29 mouse cellular contexts compared by ENCODE assay signal in the genomic region with DNA sequence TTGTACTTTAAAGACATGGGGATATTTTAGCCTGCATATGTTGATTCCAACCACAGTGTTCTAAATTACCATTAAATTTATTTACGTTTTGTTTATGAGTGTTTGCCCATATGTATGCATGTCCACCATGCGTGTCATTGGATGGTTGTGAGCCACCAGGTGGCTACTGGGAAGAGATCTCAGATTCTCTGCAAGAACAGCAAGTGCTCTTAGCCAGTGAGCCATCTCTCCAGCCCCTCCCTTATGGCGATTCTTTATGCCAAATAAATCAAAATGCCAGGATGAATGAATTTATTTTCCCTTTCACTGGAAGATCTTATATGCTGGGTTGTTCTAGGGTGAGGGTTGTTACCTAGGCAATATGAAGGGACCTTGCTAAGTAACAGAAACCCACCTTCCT. TPM values are rescaled to one million over a fixed set of nuclear protein-coding genes. Genes with fewer than 3 reads are reported as not detected.
DNase-seq lines count a peak whose midpoint lies in the region; ATAC-seq and TF ChIP-seq lines count a peak whose summit lies in the region.
"Had no signal": no experiment of that assay in that cellular context is flagged by ENCODE, and none has a peak within 500 bp of the region (broad histone marks: within the 10 kb centered on the region; RNA-seq: fewer than 3 reads in every experiment).

No protein-coding gene starts in this region.

- no peak for TF ChIP-seq CTCF in olfactory bulb, adult 2 months (IDR thresholded peaks at IDR 0.05; ENCODE audit: insufficient read depth, low read depth, low read length)

- no peaks in the 10 kb centered on the region for H3K4me1 ChIP-seq in forebrain, embryonic 15.5 days
- no peaks in the 10 kb centered on the region for H3K4me1 ChIP-seq in forebrain, embryonic 12.5 days
- H3K4me1 ChIP-seq in hindbrain, embryonic 15.5 days (replicated peaks) = no peaks in the 10 kb centered on the region
- H3K4me1 ChIP-seq in hindbrain, embryonic 10.5 days (replicated peaks) = no peaks in the 10 kb centered on the region
- peaks cover 3% of the 10 kb centered on the region; the same call in 1 of the 2 replicates for H3K4me1 ChIP-seq in neural tube, embryonic 15.5 days
- peaks cover 6% of the 10 kb centered on the region for H3K4me1 ChIP-seq in olfactory bulb, adult 2 months (ENCODE audit: control insufficient read depth, insufficient read depth, low read length)
- H3K4me1 ChIP-seq: embryonic facial prominence, embryonic 10.5 days; limb, embryonic 10.5 days; liver, embryonic 15.5 days; lung, embryonic 15.5 days had no signal

- peak overlapping the region; percentile 17 for H3K4me3 ChIP-seq in forebrain, embryonic 15.5 days
- H3K4me3 ChIP-seq in forebrain, embryonic 12.5 days (replicated peaks) = no peak overlapping the region
- 0 out of 2 replicates have a peak overlapping the region, but pooled peaks have one; percentile 13 for H3K4me3 ChIP-seq in hindbrain, embryonic 15.5 days
- H3K4me3 ChIP-seq in hindbrain, embryonic 10.5 days = no peak overlapping the region
- H3K4me3 ChIP-seq in neural tube, embryonic 15.5 days (replicated peaks) = no peak overlapping the region
- H3K4me3 ChIP-seq in olfactory bulb, adult 2 months (ENCODE audit: insufficient read depth, low read depth, low read length) = no peak overlapping the region
- H3K4me3 ChIP-seq: embryonic facial prominence, embryonic 10.5 days; heart, adult 2 months; heart, embryonic 13.5 days; limb, embryonic 10.5 days; liver, embryonic 15.5 days; lung, embryonic 15.5 days; megakaryocyte, embryonic 14.5 days had no signal

- DNase-seq in hindbrain, embryonic 10.5 days (ENCODE audit: low spot score) = no peak
- DNase-seq in neural tube, embryonic 10.5 days (ENCODE audit: extremely low spot score, low spot score) = no peak
- no peak for DNase-seq in adipocyte (ENCODE audit: low spot score)
- DNase-seq: adrenal gland, adult 8-10 months; B cell, adult 2 months; gastrocnemius, postnatal 25 days; heart, adult 2 months; heart, postnatal 14 days; kidney, adult 18-20 months; kidney, postnatal 4 days; liver; lung, postnatal 36 days; right cerebral cortex, postnatal 4 days; thymus, postnatal 14 days had no signal

- no peak for TF ChIP-seq POLR2A in olfactory bulb, adult 2 months (IDR thresholded peaks at IDR 0.05; ENCODE audit: insufficient read depth, low read depth, low read length)

- H3K4me2 ChIP-seq in forebrain, embryonic 15.5 days (replicated peaks) = peak overlapping the region; percentile 29
- no peak overlapping the region for H3K4me2 ChIP-seq in forebrain, embryonic 12.5 days
- peak overlapping the region; percentile 25 for H3K4me2 ChIP-seq in hindbrain, embryonic 15.5 days
- peak overlapping the region; percentile 0; the same call in 1 of the 2 replicates for H3K4me2 ChIP-seq in neural tube, embryonic 15.5 days
- H3K4me2 ChIP-seq: heart, embryonic 13.5 days; liver, embryonic 15.5 days; lung, embryonic 15.5 days had no signal

- no peak for ATAC-seq in forebrain, embryonic 15.5 days (replicated peaks)
- no peak for ATAC-seq in forebrain, embryonic 12.5 days (ENCODE audit: low FRiP score)
- ATAC-seq in hindbrain, embryonic 15.5 days (ENCODE audit: low FRiP score, low read depth) = no peak
- ATAC-seq in neural tube, embryonic 15.5 days (ENCODE audit: low FRiP score) = no peak
- ATAC-seq: inflammation-experienced regulatory T-cells, adult 6 months; Patski had no signal

- peak overlapping the region; percentile 28; the same call in 1 of the 2 replicates for H3K27ac ChIP-seq in forebrain, embryonic 15.5 days (replicated peaks)
- no peak overlapping the region for H3K27ac ChIP-seq in forebrain, embryonic 12.5 days
- H3K27ac ChIP-seq in hindbrain, embryonic 15.5 days (replicated peaks) = no peak overlapping the region
- H3K27ac ChIP-seq in hindbrain, embryonic 10.5 days = no peak overlapping the region
- H3K27ac ChIP-seq in neural tube, embryonic 15.5 days (replicated peaks) = no peak overlapping the region
- peak overlapping the region; percentile 66; the same call in 1 of the 2 replicates for H3K27ac ChIP-seq in olfactory bulb, adult 2 months (ENCODE audit: insufficient read depth, low read depth, low read length)
- H3K27ac ChIP-seq: embryonic facial prominence, embryonic 10.5 days; heart, adult 2 months; heart, embryonic 13.5 days; limb, embryonic 10.5 days; liver, embryonic 15.5 days; lung, embryonic 15.5 days had no signal

- H3K27me3 ChIP-seq in forebrain, embryonic 15.5 days = no peaks in the 10 kb centered on the region
- peaks cover 14% of the 10 kb centered on the region for H3K27me3 ChIP-seq in forebrain, embryonic 12.5 days
- H3K27me3 ChIP-seq in hindbrain, embryonic 15.5 days = no peaks in the 10 kb centered on the region
- H3K27me3 ChIP-seq in hindbrain, embryonic 10.5 days (ENCODE audit: insufficient read depth, poor library complexity, severe bottlenecking) = peaks cover 26% of the 10 kb centered on the region
- H3K27me3 ChIP-seq in neural tube, embryonic 15.5 days (replicated peaks) = no peaks in the 10 kb centered on the region
- H3K27me3 ChIP-seq: CH12.LX; megakaryocyte, embryonic 14.5 days had no signal

- H3K36me3 ChIP-seq in forebrain, embryonic 15.5 days = no peaks in the 10 kb centered on the region
- H3K36me3 ChIP-seq in forebrain, embryonic 12.5 days (replicated peaks) = no peaks in the 10 kb centered on the region
- H3K36me3 ChIP-seq in hindbrain, embryonic 15.5 days = no peaks in the 10 kb centered on the region
- no peaks in the 10 kb centered on the region for H3K36me3 ChIP-seq in hindbrain, embryonic 10.5 days
- no peaks in the 10 kb centered on the region; the same call in 1 of the 2 replicates for H3K36me3 ChIP-seq in neural tube, embryonic 15.5 days
- H3K36me3 ChIP-seq: embryonic facial prominence, embryonic 10.5 days; G1E; heart, embryonic 13.5 days; limb, embryonic 10.5 days; liver, embryonic 15.5 days; lung, embryonic 15.5 days had no signal

- H3K9ac ChIP-seq in forebrain, embryonic 15.5 days (replicated peaks) = no peak overlapping the region
- H3K9ac ChIP-seq in forebrain, embryonic 12.5 days = no peak overlapping the region
- H3K9ac ChIP-seq in hindbrain, embryonic 15.5 days = no peak overlapping the region
- H3K9ac ChIP-seq in neural tube, embryonic 15.5 days (replicated peaks) = no peak overlapping the region
- H3K9ac ChIP-seq: heart, embryonic 13.5 days; liver, embryonic 15.5 days; lung, embryonic 15.5 days had no signal

- 82% methylated on average over 3 of the region's 3 CpGs for WGBS in forebrain, embryonic 15.5 days
- 76% methylated on average over 3 of the region's 3 CpGs for WGBS in forebrain, embryonic 12.5 days
- WGBS in hindbrain, embryonic 15.5 days = 79% methylated on average over 3 of the region's 3 CpGs
- 85% methylated on average over 3 of the region's 3 CpGs for WGBS in hindbrain, embryonic 10.5 days
- 75% methylated on average over 3 of the region's 3 CpGs for WGBS in neural tube, embryonic 15.5 days
- WGBS in olfactory bulb, adult 2 months = 39% methylated on average over 3 of the region's 3 CpGs

- H3K9me3 ChIP-seq in forebrain, embryonic 15.5 days = no peaks in the 10 kb centered on the region
- no peaks in the 10 kb centered on the region for H3K9me3 ChIP-seq in forebrain, embryonic 12.5 days
- no peaks in the 10 kb centered on the region for H3K9me3 ChIP-seq in hindbrain, embryonic 15.5 days
- no peaks in the 10 kb centered on the region for H3K9me3 ChIP-seq in hindbrain, embryonic 10.5 days
- no peaks in the 10 kb centered on the region for H3K9me3 ChIP-seq in neural tube, embryonic 15.5 days (replicated peaks)
- H3K9me3 ChIP-seq: embryonic facial prominence, embryonic 10.5 days; heart, embryonic 13.5 days; limb, embryonic 10.5 days; liver, embryonic 15.5 days; lung, embryonic 15.5 days; megakaryocyte, embryonic 14.5 days had no signal

RNA-seq across cellular contexts. Expression of gene Arpp21, which starts 7.3 kb away (rescaled TPM):
- 71.4 and 76.3 TPM in 2 replicates for polyA plus RNA-seq in forebrain, embryonic 15.5 days (2015; fragmentation: Nextera tagmentation; extraction: Ambion mirVana)
- 8.3 and 10.4 TPM in 2 replicates for polyA plus RNA-seq in forebrain, embryonic 12.5 days (2016; fragmentation: Nextera tagmentation; extraction: Ambion mirVana)
- 42.0 and 54.5 TPM in 2 replicates for polyA plus RNA-seq in hindbrain, embryonic 15.5 days (2015; fragmentation: Nextera tagmentation; extraction: Ambion mirVana)
- 2.0 and 2.5 TPM in 2 replicates for polyA plus RNA-seq in hindbrain, embryonic 10.5 days (2016; fragmentation: Nextera tagmentation; extraction: Ambion mirVana)
- polyA plus RNA-seq in neural tube, embryonic 15.5 days (2015; fragmentation: Nextera tagmentation; extraction: Ambion mirVana) = 50.8 and 68.1 TPM in 2 replicates
- polyA plus RNA-seq in olfactory bulb, adult 2 months (2012; ENCODE audit: insufficient read depth, insufficient read length, low replicate concordance, missing spikeins) = 229 and 639 TPM in 2 replicates
- polyA plus RNA-seq: G1E, Patski had no signal

Comparison
In these comparisons a context has a peak if more than half of its experiments do, and no peak if none do; other contexts are left out.
1. H3K27ac ChIP-seq: peak in forebrain, embryonic 15.5 days (single experiment) and olfactory bulb, adult 2 months (single experiment); none in forebrain, embryonic 12.5 days (single experiment), hindbrain, embryonic 15.5 days (single experiment), hindbrain, embryonic 10.5 days (single experiment) and neural tube, embryonic 15.5 days (single experiment).
2. H3K4me3 ChIP-seq: peak in forebrain, embryonic 15.5 days (single experiment) and hindbrain, embryonic 15.5 days (single experiment); none in forebrain, embryonic 12.5 days (single experiment), hindbrain, embryonic 10.5 days (single experiment), neural tube, embryonic 15.5 days (single experiment) and olfactory bulb, adult 2 months (single experiment).